Mouse (Mus musculus) kidney, postnatal 0 days (tissue): ENCODE results near the gene Acad9. TPM values are rescaled to one million over a fixed set of nuclear protein-coding genes. Genes with fewer than 3 reads are reported as not detected.

ENCODE experiments used
- ATAC-seq: fragments of 200-750 bp; cut with Nextera tagmentation; replicated peaks from 2 replicates; pipeline ENCODE4 v1.8.0; 2017; ENCODE audit warnings: low read depth, moderate number of reproducible peaks, moderate TSS enrichment, moderate library complexity; ENCODE audit not compliant: low FRiP score
- DNase-seq: peaks from one replicate; pipeline ENCODE4 v3.0.0-alpha.2; 2016; ENCODE audit warnings: low spot score
- H3K27ac ChIP-seq: fragments of 300-500 bp; sonication (generic); 2 replicates; pipeline ENCODE4 v1.5.1; 2014; ENCODE audit warnings: mild to moderate bottlenecking
- H3K27me3 ChIP-seq: fragments of 300-500 bp; sonication (generic); 2 replicates; pipeline ENCODE4 v1.6.1; 2014; ENCODE audit warnings: low read length, mixed read lengths; ENCODE audit not compliant: insufficient read depth
- H3K36me3 ChIP-seq: fragments of 300-500 bp; sonication (generic); 2 replicates; pipeline ENCODE4 v1.6.1; 2014; ENCODE audit warnings: low read length, mixed read lengths; ENCODE audit not compliant: insufficient read depth
- H3K4me1 ChIP-seq: fragments of 300-500 bp; sonication (generic); replicated peaks from 2 replicates; pipeline ENCODE4 v1.6.1; 2014; ENCODE audit warnings: antibody characterized with exemption, low read length, mixed read lengths; ENCODE audit not compliant: insufficient read depth
- H3K4me2 ChIP-seq: fragments of 300-500 bp; sonication (generic); 2 replicates; pipeline ENCODE4 v1.6.1; 2014; ENCODE audit warnings: mild to moderate bottlenecking, low read length, moderate library complexity, mixed read lengths
- H3K4me3 ChIP-seq: fragments of 300-500 bp; sonication (generic); replicated peaks from 2 replicates; pipeline ENCODE4 v1.5.1; 2014; ENCODE audit warnings: low read depth, low read length
- H3K9ac ChIP-seq: fragments of 300-500 bp; sonication (generic); 2 replicates; pipeline ENCODE4 v1.6.1; 2014; ENCODE audit warnings: low read depth, low read length
- H3K9me3 ChIP-seq: fragments of 300-500 bp; sonication (generic); replicated peaks from 2 replicates; pipeline ENCODE4 v1.6.1; 2016; ENCODE audit warnings: low read length, inconsistent platforms, mixed read lengths
- CTCF ChIP-seq: IDR thresholded peaks from 2 replicates; pipeline ENCODE4 v1.5.1; 2016; ENCODE audit warnings: antibody characterized with exemption, low read depth, mild to moderate bottlenecking, moderate library complexity
- WGBS: fragments of 180-500 bp; shearing (Covaris S2); extraction: QIAGEN DNeasy Blood & Tissue Kit; methylation state at CpG from one replicate; pipeline ENCODE4 v1.1.7; 2014; 5-methylcytosine and 5-hydroxymethylcytosine counted together
- polyA plus RNA-seq: library from polyadenylated mRNA; unstranded; fragments of >200 nt; fragmentation: Nextera tagmentation; extraction: Ambion mirVana; gene quantifications from 2 replicates; pipeline ENCODE4 v1.2.1, GENCODE M21; 2015

Gene Acad9
- 77.4 and 90.3 TPM in 2 replicates for polyA plus RNA-seq

- H3K4me1 ChIP-seq, result peaks cover 5% of the 10 kb centered on the region; the same call in 1 of the 2 replicates
- under 1% methylated on average over 49 of the region's 49 CpGs for WGBS
- DNase-seq, result peak; percentile 97
- H3K36me3 ChIP-seq, result peaks cover 12% of the 10 kb centered on the region
- peak within 1 kb of the TSS; percentile 85 for H3K9ac ChIP-seq
- peak within 1 kb of the TSS; percentile 79 for H3K4me2 ChIP-seq
- H3K27me3 ChIP-seq, result no peaks in the 10 kb centered on the region
- peak; percentile 98 for ATAC-seq
- peak within 1 kb of the TSS; percentile 83 for H3K4me3 ChIP-seq
- no peaks in the 10 kb centered on the region for H3K9me3 ChIP-seq
- H3K27ac ChIP-seq, result peak within 1 kb of the TSS; percentile 68
- TF ChIP-seq CTCF, result no peak
Measured at GRCm38 (mm10) chr3:36065843-36066651, at the start of gene Acad9. Acad9 (plus strand) TSS chr3:36065979.

- Histone ChIP-seq H3K4me1 (no peaks in the 10 kb centered on the region), H3K9me3 (no peaks in the 10 kb centered on the region), H3K9ac (no peak overlapping the region), H3K27me3 (no peaks in the 10 kb centered on the region), H3K27ac (no peak overlapping the region), H3K4me2 (no peak overlapping the region), H3K36me3 (no peaks in the 10 kb centered on the region), H3K4me3 (no peak overlapping the region)
- ATAC-seq (no peak), DNase-seq (no peak)
- WGBS, result 76% methylated on average over 6 of the region's 6 CpGs
- no peak for TF ChIP-seq CTCF
Measured at GRCm38 (mm10) chr3:36025732-36026131, 40.0 kb upstream of the Acad9 start.

- Histone ChIP-seq H3K4me3 (no peak overlapping the region), H3K4me2 (no peak overlapping the region), H3K27me3 (no peaks in the 10 kb centered on the region), H3K36me3 (no peaks in the 10 kb centered on the region), H3K27ac (no peak overlapping the region), H3K9me3 (no peaks in the 10 kb centered on the region), H3K4me1 (no peaks in the 10 kb centered on the region), H3K9ac (no peak overlapping the region)
- ATAC-seq (no peak), DNase-seq (no peak)
- WGBS, result 74% methylated on average over 4 of the region's 4 CpGs
- TF ChIP-seq CTCF, result no peak
Measured at GRCm38 (mm10) chr3:36029993-36030392, 35.8 kb upstream of the Acad9 start.

GRCm38 (mm10) chr3:36031740-36032510 is 33.9 kb upstream of the Acad9 start:
- ATAC-seq (no peak), DNase-seq (peak; percentile 34)
- H3K9ac ChIP-seq, result no peak overlapping the region

GRCm38 (mm10) chr3:36044520-36044919 is 21.3 kb upstream of the Acad9 start:
- Histone ChIP-seq H3K27me3 (no peaks in the 10 kb centered on the region), H3K27ac (no peak overlapping the region), H3K9me3 (no peaks in the 10 kb centered on the region), H3K4me2 (no peak overlapping the region), H3K4me1 (no peaks in the 10 kb centered on the region), H3K4me3 (no peak overlapping the region), H3K36me3 (no peaks in the 10 kb centered on the region), H3K9ac (no peak overlapping the region)
- no peak for TF ChIP-seq CTCF
- DNase-seq, result no peak
- no peak for ATAC-seq

More at GRCm38 (mm10) chr3:36031740-36032510, 33.9 kb upstream of the Acad9 start:
- TF ChIP-seq CTCF, result no peak
- Histone ChIP-seq H3K9me3 (no peaks in the 10 kb centered on the region), H3K36me3 (no peaks in the 10 kb centered on the region), H3K27me3 (no peaks in the 10 kb centered on the region), H3K4me2 (no peak overlapping the region), H3K27ac (no peak overlapping the region), H3K4me1 (no peaks in the 10 kb centered on the region), H3K4me3 (no peak overlapping the region)
- whole genome bisulfite sequencing, result 52% methylated on average over 6 of the region's 6 CpGs

- 77% methylated on average over 4 of the region's 4 CpGs for WGBS
Measured at GRCm38 (mm10) chr3:36045086-36045485, 20.7 kb upstream of the Acad9 start.

More at GRCm38 (mm10) chr3:36045086-36045485, 20.7 kb upstream of the Acad9 start:
- no peaks in the 10 kb centered on the region for H3K9me3 ChIP-seq
- no peaks in the 10 kb centered on the region for H3K27me3 ChIP-seq
- TF ChIP-seq CTCF, result no peak
- DNase-seq (no peak), ATAC-seq (no peak)
- no peaks in the 10 kb centered on the region for H3K4me1 ChIP-seq
- H3K9ac ChIP-seq, result no peak overlapping the region
- no peaks in the 10 kb centered on the region for H3K36me3 ChIP-seq
- no peak overlapping the region for H3K4me3 ChIP-seq
- no peak overlapping the region for H3K27ac ChIP-seq
- H3K4me2 ChIP-seq, result no peak overlapping the region
